Mouse (Mus musculus): ENCODE measurements at regions not wholly inside any gene's neighbourhood (a gene's known extent, or its start where the extent isn't known, plus 50 kb on each side); places are given as distances from the start of the nearest gene placed in this dataset.
A peak's percentile ranks its signal among the peaks of the same experiment; 100 is the strongest.

- no peak for DNase-seq
These were observed 101.9 kb upstream of the Ccnd2 start for GRCm38 (mm10) chr6:127253935-127254334.

GRCm38 (mm10) chr6:127263903-127264680 is 112.1 kb upstream of the Ccnd2 start:
- DNase-seq: no peak

- no peak for DNase-seq
These were observed 113.2 kb upstream of the Ccnd2 start for GRCm38 (mm10) chr6:127265063-127265775.

- DNase-seq: peak; percentile 32 to 52
These were observed 114.2 kb upstream of the Ccnd2 start for GRCm38 (mm10) chr6:127265901-127266812.

- DNase-seq: no peak
These were observed 114.8 kb upstream of the Ccnd2 start for GRCm38 (mm10) chr6:127266813-127267165.

- no peak for DNase-seq
These were observed 117.0 kb upstream of the Ccnd2 start for GRCm38 (mm10) chr6:127269021-127269420.

- DNase-seq: no peak
These were observed 117.6 kb upstream of the Ccnd2 start for GRCm38 (mm10) chr6:127269525-127270044.

GRCm38 (mm10) chr6:127270774-127271173 is 118.8 kb upstream of the Ccnd2 start:
- DNase-seq: no peak

GRCm38 (mm10) chr6:127271418-127271817 is 119.4 kb upstream of the Ccnd2 start:
- DNase-seq: no peak

- no peak for DNase-seq
These were observed 120.6 kb upstream of the Ccnd2 start for GRCm38 (mm10) chr6:127272630-127273029.

- DNase-seq: no peak
These were observed 122.9 kb upstream of the Ccnd2 start for GRCm38 (mm10) chr6:127274732-127275429.

- DNase-seq: no peak
These were observed 123.4 kb upstream of the Ccnd2 start for GRCm38 (mm10) chr6:127275430-127275784.

- no peak for DNase-seq
These were observed 124.4 kb upstream of the Ccnd2 start for GRCm38 (mm10) chr6:127276362-127276761.

GRCm38 (mm10) chr6:127278402-127278801 is 126.4 kb upstream of the Ccnd2 start:
- no peak for DNase-seq

- DNase-seq: no peak
These were observed 132.2 kb upstream of the Ccnd2 start for GRCm38 (mm10) chr6:127284226-127284625.

- no peak for DNase-seq
These were observed 134.9 kb upstream of the Ccnd2 start for GRCm38 (mm10) chr6:127286681-127287476.

- DNase-seq: no peak
These were observed 137.0 kb upstream of the Ccnd2 start for GRCm38 (mm10) chr6:127288946-127289345.

- no peak for DNase-seq
These were observed 139.9 kb upstream of the Ccnd2 start for GRCm38 (mm10) chr6:127291937-127292336.

- DNase-seq: no peak
These were observed 141.8 kb upstream of the Ccnd2 start for GRCm38 (mm10) chr6:127293829-127294228.

- no peak for DNase-seq
These were observed 146.1 kb upstream of the Ccnd2 start for GRCm38 (mm10) chr6:127298105-127298504.

- no peak for DNase-seq
These were observed 135.2 kb upstream of the Parp11 start for GRCm38 (mm10) chr6:127311192-127312054.

Data from cerebellum, adult 18-20 months (tissue).